Mouse (Mus musculus) gonadal fat pad, adult 2 months (tissue): ENCODE results near the gene Kdm5b. TPM values are rescaled to one million over a fixed set of nuclear protein-coding genes. Genes with fewer than 3 reads are reported as not detected.
A peak's percentile ranks its signal among the peaks of the same experiment; 100 is the strongest.
"Not testable (repeated sequence)": the region's sequence is repeated elsewhere in the genome, so short reads cannot be mapped to it uniquely, and the experiment has no call there.

ENCODE experiments used
- DNase-seq: peaks from one replicate; pipeline ENCODE4 v3.0.0-alpha.2; 2012; ENCODE audit warnings: low read depth
- polyA plus RNA-seq: library from polyadenylated mRNA; depleted of rRNA; stranded (reverse); fragments of >200 nt; gene quantifications from 2 replicates; pipeline ENCODE4 v1.2.3, GENCODE M21; 2012; rRNA removed

Gene Kdm5b
- polyA plus RNA-seq, result 15.5 and 16.6 TPM in 2 replicates

GRCm38 (mm10) chr1:134559976-134560375, at the start of gene Kdm5b:
Gene Kdm5b, plus strand, starts transcription at chr1:134560171.
- DNase-seq, result no peak

GRCm38 (mm10) chr1:134512183-134512582, 47.8 kb upstream of the Kdm5b start:
- DNase-seq, result no peak

GRCm38 (mm10) chr1:134512584-134512983, 47.4 kb upstream of the Kdm5b start:
- no peak for DNase-seq

- peak; percentile 66 for DNase-seq
These were observed 46.6 kb upstream of the Kdm5b start for GRCm38 (mm10) chr1:134513312-134513860.

GRCm38 (mm10) chr1:134513876-134514590, 45.9 kb upstream of the Kdm5b start:
- DNase-seq, result peak; percentile 97

GRCm38 (mm10) chr1:134515891-134516290, 44.1 kb upstream of the Kdm5b start:
- no peak for DNase-seq

- no peak for DNase-seq
These were observed 43.3 kb upstream of the Kdm5b start for GRCm38 (mm10) chr1:134516491-134517198.

- DNase-seq, result not testable (repeated sequence)
These were observed 42.1 kb upstream of the Kdm5b start for GRCm38 (mm10) chr1:134517841-134518240.

- DNase-seq, result peak; percentile 98
These were observed 41.3 kb upstream of the Kdm5b start for GRCm38 (mm10) chr1:134518677-134519076.

GRCm38 (mm10) chr1:134519201-134519600, 40.8 kb upstream of the Kdm5b start:
- not testable (repeated sequence) for DNase-seq

GRCm38 (mm10) chr1:134520001-134520721, 39.8 kb upstream of the Kdm5b start:
- no peak for DNase-seq

GRCm38 (mm10) chr1:134521163-134521562, 38.8 kb upstream of the Kdm5b start:
- no peak for DNase-seq

- no peak for DNase-seq
These were observed 37.6 kb upstream of the Kdm5b start for GRCm38 (mm10) chr1:134522325-134522724.

GRCm38 (mm10) chr1:134524424-134524823, 35.5 kb upstream of the Kdm5b start:
- no peak for DNase-seq

- DNase-seq, result no peak
These were observed 35.0 kb upstream of the Kdm5b start for GRCm38 (mm10) chr1:134525015-134525414.

GRCm38 (mm10) chr1:134526752-134527151, 33.2 kb upstream of the Kdm5b start:
- DNase-seq, result no peak

GRCm38 (mm10) chr1:134530618-134531017, 29.4 kb upstream of the Kdm5b start:
- DNase-seq, result no peak

GRCm38 (mm10) chr1:134533710-134534109, 26.3 kb upstream of the Kdm5b start:
- DNase-seq, result not testable (repeated sequence)

GRCm38 (mm10) chr1:134535054-134535453, 24.9 kb upstream of the Kdm5b start:
- no peak for DNase-seq

GRCm38 (mm10) chr1:134535513-134535912, 24.5 kb upstream of the Kdm5b start:
- no peak for DNase-seq

GRCm38 (mm10) chr1:134540610-134541009, 19.4 kb upstream of the Kdm5b start:
- no peak for DNase-seq

- no peak for DNase-seq
These were observed 11.7 kb upstream of the Kdm5b start for GRCm38 (mm10) chr1:134548231-134548630.
